ENCODE assay signal across 8 mouse cellular contexts in genomic region chr17:87459750-87460668, GRCm38 (mm10). TPM values are rescaled to one million over a fixed set of nuclear protein-coding genes. Genes with fewer than 3 reads are reported as not detected.
DNase-seq lines count a peak whose midpoint lies in the region; ATAC-seq and TF ChIP-seq lines count a peak whose summit lies in the region.

No protein-coding gene starts in this region.

- H3K9ac ChIP-seq in stomach, embryonic 14.5 days (replicated peaks; ENCODE audit: low read depth, low read length) = no peak overlapping the region

- no peak for TF ChIP-seq CTCF in kidney, adult 2 months (conservative IDR thresholded peaks at IDR 0.05; ENCODE audit: insufficient read depth, insufficient read length, low read depth, low read length)
- TF ChIP-seq CTCF in layer of hippocampus, adult 2 months (conservative IDR thresholded peaks at IDR 0.05) = no peak

- 22% methylated on average over 14 of the region's 14 CpGs for WGBS in kidney, adult 2 months
- WGBS in macrophage (ENCODE audit: missing documents) = 20% methylated on average over 12 of the region's 14 CpGs
- WGBS in stomach, embryonic 14.5 days = 12% methylated on average over 14 of the region's 14 CpGs

- TF ChIP-seq POLR2A in kidney, adult 2 months (IDR thresholded peaks at IDR 0.05; ENCODE audit: low read depth, low read length) = no peak

- peak overlapping the region; percentile 10 for H3K27ac ChIP-seq in kidney, adult 2 months (ENCODE audit: insufficient read depth, low read depth, low read length)
- H3K27ac ChIP-seq in layer of hippocampus, adult 2 months = peak overlapping the region; percentile 89
- peak overlapping the region; percentile 82 for H3K27ac ChIP-seq in macrophage
- H3K27ac ChIP-seq in stomach, embryonic 14.5 days (ENCODE audit: low read length) = peak overlapping the region; percentile 66; the same call in 1 of the 2 replicates

- peaks cover 11% of the 10 kb centered on the region for H3K4me1 ChIP-seq in kidney, adult 2 months (ENCODE audit: control insufficient read depth, insufficient read depth, low read length)
- peaks cover 23% of the 10 kb centered on the region for H3K4me1 ChIP-seq in stomach, embryonic 14.5 days (ENCODE audit: control insufficient read depth, insufficient read depth, low read length)

- ATAC-seq in stomach, embryonic 14.5 days (ENCODE audit: insufficient number of reproducible peaks, insufficient read depth, low FRiP score, low read depth) = peak; percentile 53; the same call in 1 of the 2 replicates

- peak overlapping the region; percentile 35 for H3K4me2 ChIP-seq in stomach, embryonic 14.5 days (replicated peaks; ENCODE audit: low read depth, low read length)

- no peaks in the 10 kb centered on the region for H3K27me3 ChIP-seq in kidney, adult 2 months (replicated peaks; ENCODE audit: control insufficient read depth, insufficient read depth, low read length)
- no peaks in the 10 kb centered on the region for H3K27me3 ChIP-seq in stomach, embryonic 14.5 days (ENCODE audit: control insufficient read depth, insufficient read depth, low read length)

- H3K4me3 ChIP-seq in kidney, adult 2 months (ENCODE audit: insufficient read depth, low read depth, low read length) = no peak overlapping the region
- H3K4me3 ChIP-seq in layer of hippocampus, adult 2 months = peak overlapping the region; percentile 31
- no peak overlapping the region; the same call in 1 of the 2 replicates for H3K4me3 ChIP-seq in macrophage (ENCODE audit: inconsistent target)
- no peak overlapping the region for H3K4me3 ChIP-seq in stomach, embryonic 14.5 days (ENCODE audit: low read depth, low read length)

- H3K79me2 ChIP-seq in macrophage (ENCODE audit: inconsistent target) = no peaks in the 10 kb centered on the region

- H3K9me3 ChIP-seq in stomach, embryonic 14.5 days (ENCODE audit: control insufficient read depth, low read depth, low read length) = no peaks in the 10 kb centered on the region

- no peaks in the 10 kb centered on the region for H3K36me3 ChIP-seq in kidney, adult 2 months (ENCODE audit: control insufficient read depth, insufficient read depth, low read length)
- H3K36me3 ChIP-seq in macrophage (ENCODE audit: inconsistent target) = no peaks in the 10 kb centered on the region
- no peaks in the 10 kb centered on the region for H3K36me3 ChIP-seq in stomach, embryonic 14.5 days (ENCODE audit: control insufficient read depth, insufficient read depth, low read length)

- peak; percentile 26 for DNase-seq in kidney, adult 2 months
- no peak for DNase-seq in kidney, postnatal 25 days
- peak; percentile 49 for DNase-seq in cerebellum, adult 9-11 months
- DNase-seq in frontal cortex, postnatal 25 days (ENCODE audit: low spot score in 2 of 2) = peak; percentile 30 to 55
- peak; percentile 58 to 78 for DNase-seq in layer of hippocampus, adult 2 months (ENCODE audit: low spot score in 2 of 2)
- DNase-seq in natural killer cell, adult 2 months (ENCODE audit: low spot score in 2 of 2) = no peak

RNA-seq across cellular contexts. Expression of gene Calm2, which starts 13.3 kb away (rescaled TPM):
- polyA plus RNA-seq in kidney, adult 2 months (2012; rRNA removed) = 40.5 and 78.8 TPM in 2 replicates
- total RNA-seq in layer of hippocampus, adult 2 months (2021) = 1,000 to 10,000 TPM; 2,133 to 2,202 TPM
- 100 to 1,000 TPM in 4 of 26 experiments, 10 to 100 TPM in 22; 38.3 to 133 (median 72.0) TPM for total RNA-seq in macrophage (2018; cell fraction: chromatin; rRNA removed)
- total RNA-seq in macrophage (2018; cell fraction: cytosol; rRNA removed) = 100 to 1,000 TPM; 350 to 760 (median 532) TPM
- 100 to 1,000 TPM; 119 to 311 (median 172) TPM for total RNA-seq in macrophage (2018; cell fraction: nucleus; rRNA removed)
- polyA plus RNA-seq in macrophage (2018) = 716 to 1,639 TPM (median 783 TPM) in 3 replicates
- 951 and 1,023 TPM in 2 replicates for polyA plus RNA-seq in stomach, embryonic 14.5 days (2014; fragmentation: Nextera tagmentation; extraction: Ambion mirVana)

RNA-seq across cellular contexts. Expression of gene Stpg4, which starts 32.5 kb away (rescaled TPM):
- polyA plus RNA-seq in kidney, adult 2 months (2012; rRNA removed) = not detected in 2 replicates
- not detected for total RNA-seq in layer of hippocampus, adult 2 months (2021)
- not detected for total RNA-seq in macrophage (2018; cell fraction: chromatin; rRNA removed)
- total RNA-seq in macrophage (2018; cell fraction: cytosol; rRNA removed) = not detected
- total RNA-seq in macrophage (2018; cell fraction: nucleus; rRNA removed) = not detected
- not detected in 3 replicates for polyA plus RNA-seq in macrophage (2018)
- not detected in 2 replicates for polyA plus RNA-seq in stomach, embryonic 14.5 days (2014; fragmentation: Nextera tagmentation; extraction: Ambion mirVana)

Comparison
In these comparisons a context has a peak if more than half of its experiments do, and no peak if none do; other contexts are left out.
1. DNase-seq: peak in kidney, adult 2 months (single experiment), cerebellum, adult 9-11 months (single experiment), frontal cortex, postnatal 25 days (2 of 2) and layer of hippocampus, adult 2 months (2 of 2); none in kidney, postnatal 25 days (0 of 2) and natural killer cell, adult 2 months (0 of 2).
2. H3K27ac ChIP-seq: peak in every context shown above with its lines; median percentile 89 in layer of hippocampus, adult 2 months; 82 in macrophage; 66 in stomach, embryonic 14.5 days; 10 in kidney, adult 2 months.